Mouse (Mus musculus) adrenal gland, postnatal 25 days (tissue): ENCODE results near the gene Stk40. TPM values are rescaled to one million over a fixed set of nuclear protein-coding genes. Genes with fewer than 3 reads are reported as not detected.

ENCODE experiments used
- total RNA-seq: library from RNA; stranded (reverse); gene quantifications from 2 replicates; pipeline ENCODE4 v1.2.3, GENCODE M21; 2021

Gene Stk40
- total RNA-seq, 1 experiment from 2014 or later: 43.1 TPM

Other genes with a start within 250 kb of the Stk40 start
- gene Csf3r, start 79.4 kb upstream of the Stk40 start, total RNA-seq: 0.88 and 1.5 TPM in 2 replicates
- 74.4 and 98.0 TPM in 2 replicates for gene Mrps15, start 57.0 kb upstream of the Stk40 start, total RNA-seq
- gene Oscp1, start 45.4 kb upstream of the Stk40 start, total RNA-seq: 7.2 and 12.2 TPM in 2 replicates
- 45.4 and 48.0 TPM in 2 replicates for gene Lsm10, start 7.3 kb upstream of the Stk40 start, total RNA-seq
- 23.4 and 33.9 TPM in 2 replicates for gene Eva1b, start 43.8 kb downstream of the Stk40 start, total RNA-seq
- gene Sh3d21, start 59.5 kb downstream of the Stk40 start, total RNA-seq: 2.8 and 3.2 TPM in 2 replicates
- gene Thrap3, start 98.8 kb downstream of the Stk40 start, total RNA-seq: 190 and 232 TPM in 2 replicates
- 55.0 and 68.0 TPM in 2 replicates for gene Map7d1, start 152.4 kb downstream of the Stk40 start, total RNA-seq
- gene Trappc3, start 158.4 kb downstream of the Stk40 start, total RNA-seq: 88.0 and 93.9 TPM in 2 replicates
- gene Col8a2, start 182.8 kb downstream of the Stk40 start, total RNA-seq: 1.7 and 2.4 TPM in 2 replicates
- gene Adprhl2, start 217.7 kb downstream of the Stk40 start, total RNA-seq: 27.6 and 38.9 TPM in 2 replicates
- 2.4 and 2.6 TPM in 2 replicates for gene Tekt2, start 221.7 kb downstream of the Stk40 start, total RNA-seq